Mouse (Mus musculus): ENCODE measurements around the gene Evx2. TPM values are rescaled to one million over a fixed set of nuclear protein-coding genes. Genes with fewer than 3 reads are reported as not detected.

Evx2 gene
- polyA plus RNA-seq, 1 experiment = not detected

GRCm38 (mm10) chr2:74675666-74676282 is 16.4 kb upstream of the Evx2 start:
- no peak overlapping the region for H3K4me3 ChIP-seq (ENCODE audit: insufficient read depth, low read length)
- H3K27ac ChIP-seq (ENCODE audit: insufficient read depth, low read depth, low read length) = no peak overlapping the region
- H3K4me1 ChIP-seq (ENCODE audit: control insufficient read depth, insufficient read depth, low read length) = 0 out of 2 replicates have a peak, but pooled peaks cover 2% of the 10 kb centered on the region
- TF ChIP-seq CTCF (IDR thresholded peaks at IDR 0.05; ENCODE audit: low read depth, low read length) (no peak), POLR2A (IDR thresholded peaks at IDR 0.05; ENCODE audit: borderline replicate concordance, low read depth, low read length) (no peak)

- TF ChIP-seq POLR2A (IDR thresholded peaks at IDR 0.05; ENCODE audit: borderline replicate concordance, low read depth, low read length) = no peak
- no peak for TF ChIP-seq CTCF (IDR thresholded peaks at IDR 0.05; ENCODE audit: low read depth, low read length)
- H3K4me1 ChIP-seq (ENCODE audit: control insufficient read depth, insufficient read depth, low read length) = 0 out of 2 replicates have a peak, but pooled peaks cover 2% of the 10 kb centered on the region
- H3K4me3 ChIP-seq (ENCODE audit: insufficient read depth, low read length) = no peak within 1 kb of the TSS
- H3K27ac ChIP-seq (ENCODE audit: insufficient read depth, low read depth, low read length) = no peak within 1 kb of the TSS
These were observed 15.7 kb upstream of the Evx2 start, which contains the start of gene Hoxd12 for GRCm38 (mm10) chr2:74674881-74675665. Hoxd12 (plus strand) TSS chr2:74675013.

GRCm38 (mm10) chr2:74673835-74674425 is 14.6 kb upstream of the Evx2 start:
- Histone ChIP-seq H3K4me1 (ENCODE audit: control insufficient read depth, insufficient read depth, low read length) (0 out of 2 replicates have a peak, but pooled peaks cover 2% of the 10 kb centered on the region), H3K4me3 (ENCODE audit: insufficient read depth, low read length) (no peak overlapping the region), H3K27ac (ENCODE audit: insufficient read depth, low read depth, low read length) (no peak overlapping the region)
- TF ChIP-seq POLR2A (IDR thresholded peaks at IDR 0.05; ENCODE audit: borderline replicate concordance, low read depth, low read length) (no peak), CTCF (IDR thresholded peaks at IDR 0.05; ENCODE audit: low read depth, low read length) (no peak)

- Histone ChIP-seq H3K4me1 (ENCODE audit: control insufficient read depth, insufficient read depth, low read length) (0 out of 2 replicates have a peak, but pooled peaks cover 2% of the 10 kb centered on the region), H3K4me3 (ENCODE audit: insufficient read depth, low read length) (peak overlapping the region; percentile 51), H3K27ac (ENCODE audit: insufficient read depth, low read depth, low read length) (no peak overlapping the region)
- peak; percentile 31; the same call in 1 of the 2 replicates for TF ChIP-seq CTCF (IDR thresholded peaks at IDR 0.05; ENCODE audit: low read depth, low read length)
- no peak for TF ChIP-seq POLR2A (IDR thresholded peaks at IDR 0.05; ENCODE audit: borderline replicate concordance, low read depth, low read length)
These were observed 13.4 kb upstream of the Evx2 start for GRCm38 (mm10) chr2:74672481-74673362.

GRCm38 (mm10) chr2:74671847-74672246 is 12.5 kb upstream of the Evx2 start:
- H3K4me1 ChIP-seq (ENCODE audit: control insufficient read depth, insufficient read depth, low read length) = 0 out of 2 replicates have a peak, but pooled peaks cover 2% of the 10 kb centered on the region
- H3K4me3 ChIP-seq (ENCODE audit: insufficient read depth, low read length) = no peak overlapping the region
- H3K27ac ChIP-seq (ENCODE audit: insufficient read depth, low read depth, low read length) = no peak overlapping the region
- no peak for TF ChIP-seq CTCF (IDR thresholded peaks at IDR 0.05; ENCODE audit: low read depth, low read length)
- TF ChIP-seq POLR2A (IDR thresholded peaks at IDR 0.05; ENCODE audit: borderline replicate concordance, low read depth, low read length) = no peak

- Histone ChIP-seq H3K27ac (ENCODE audit: insufficient read depth, low read depth, low read length) (no peak overlapping the region), H3K4me3 (ENCODE audit: insufficient read depth, low read length) (no peak overlapping the region), H3K4me1 (ENCODE audit: control insufficient read depth, insufficient read depth, low read length) (0 out of 2 replicates have a peak, but pooled peaks cover 2% of the 10 kb centered on the region)
- no peak for TF ChIP-seq CTCF (IDR thresholded peaks at IDR 0.05; ENCODE audit: low read depth, low read length)
- TF ChIP-seq POLR2A (IDR thresholded peaks at IDR 0.05; ENCODE audit: borderline replicate concordance, low read depth, low read length) = no peak
These were observed 11.4 kb upstream of the Evx2 start for GRCm38 (mm10) chr2:74670632-74671188.

- H3K27ac ChIP-seq (ENCODE audit: insufficient read depth, low read depth, low read length) = no peak overlapping the region
- TF ChIP-seq POLR2A (IDR thresholded peaks at IDR 0.05; ENCODE audit: borderline replicate concordance, low read depth, low read length) (no peak), CTCF (IDR thresholded peaks at IDR 0.05; ENCODE audit: low read depth, low read length) (no peak)
- H3K4me3 ChIP-seq (ENCODE audit: insufficient read depth, low read length) = no peak overlapping the region
- H3K4me1 ChIP-seq (ENCODE audit: control insufficient read depth, insufficient read depth, low read length) = 0 out of 2 replicates have a peak, but pooled peaks cover 2% of the 10 kb centered on the region
These were observed 10.4 kb upstream of the Evx2 start for GRCm38 (mm10) chr2:74669650-74670235.

GRCm38 (mm10) chr2:74669230-74669578 is 9.8 kb upstream of the Evx2 start:
- 0 out of 2 replicates have a peak, but pooled peaks cover 2% of the 10 kb centered on the region for H3K4me1 ChIP-seq (ENCODE audit: control insufficient read depth, insufficient read depth, low read length)
- TF ChIP-seq CTCF (IDR thresholded peaks at IDR 0.05; ENCODE audit: low read depth, low read length) = no peak
- no peak for TF ChIP-seq POLR2A (IDR thresholded peaks at IDR 0.05; ENCODE audit: borderline replicate concordance, low read depth, low read length)
- no peak overlapping the region for H3K27ac ChIP-seq (ENCODE audit: insufficient read depth, low read depth, low read length)
- H3K4me3 ChIP-seq (ENCODE audit: insufficient read depth, low read length) = no peak overlapping the region
